Mouse (Mus musculus) duodenum, adult 2 months (tissue): ENCODE measurements around the gene Agpat4. TPM values are rescaled to one million over a fixed set of nuclear protein-coding genes. Genes with fewer than 3 reads are reported as not detected.

Experiments
- polyA plus RNA-seq: library from polyadenylated mRNA; depleted of rRNA; stranded (reverse); fragments of >200 nt; gene quantifications from 2 replicates; pipeline ENCODE4 v1.2.3, GENCODE M21; 2012; ENCODE audit warnings: low replicate concordance; rRNA removed

The Agpat4 gene
- polyA plus RNA-seq = 3.5 and 5.7 TPM in 2 replicates

GRCm38 (mm10) chr17:12118561-12118925 lies at the start of gene Agpat4:
Gene Agpat4 (plus strand): TSS chr17:12118704.

Other genes starting within 250 kb of the Agpat4 start
- gene Map3k4, start 200.1 kb downstream of the Agpat4 start, polyA plus RNA-seq = 24.7 and 26.9 TPM in 2 replicates